Mouse (Mus musculus) stomach, embryonic 14.5 days (tissue): Measurements from ENCODE around the gene Adgrg4. TPM values are rescaled to one million over a fixed set of nuclear protein-coding genes. Genes with fewer than 3 reads are reported as not detected.

Source experiments
- ATAC-seq: fragments of 200-750 bp; cut with Nextera tagmentation; 2 replicates; pipeline ENCODE4 v1.8.0; 2017; ENCODE audit warnings: low read depth, moderate TSS enrichment; ENCODE audit not compliant: insufficient number of reproducible peaks, insufficient read depth, low FRiP score
- H3K27ac ChIP-seq: fragments of 300-500 bp; sonication (generic); 2 replicates; pipeline ENCODE4 v1.5.1; 2014; ENCODE audit warnings: mild to moderate bottlenecking, low read length, moderate library complexity, mixed read lengths
- H3K27me3 ChIP-seq: fragments of 300-500 bp; sonication (generic); 2 replicates; pipeline ENCODE4 v1.6.1; 2014; ENCODE audit warnings: low read length, control low read depth, mixed read lengths; ENCODE audit not compliant: control insufficient read depth, insufficient read depth
- H3K36me3 ChIP-seq: fragments of 300-500 bp; sonication (generic); 2 replicates; pipeline ENCODE4 v1.6.1; 2014; ENCODE audit warnings: mild to moderate bottlenecking, control low read depth, low read length, moderate library complexity, mixed read lengths; ENCODE audit not compliant: control insufficient read depth, insufficient read depth
- H3K4me1 ChIP-seq: fragments of 300-500 bp; sonication (generic); 2 replicates; pipeline ENCODE4 v1.6.1; 2014; ENCODE audit warnings: low read length, control low read depth, mixed read lengths; ENCODE audit not compliant: control insufficient read depth, insufficient read depth
- H3K4me2 ChIP-seq: fragments of 300-500 bp; sonication (generic); replicated peaks from 2 replicates; pipeline ENCODE4 v1.6.1; 2014; ENCODE audit warnings: low read depth, low read length, control low read depth
- H3K4me3 ChIP-seq: fragments of 300-500 bp; sonication (generic); 2 replicates; pipeline ENCODE4 v1.5.1; 2014; ENCODE audit warnings: low read depth, low read length, control low read depth
- H3K9ac ChIP-seq: fragments of 300-500 bp; sonication (generic); replicated peaks from 2 replicates; pipeline ENCODE4 v1.6.1; 2014; ENCODE audit warnings: low read depth, mild to moderate bottlenecking, control low read depth, low read length, moderate library complexity, mixed read lengths
- H3K9me3 ChIP-seq: fragments of 300-500 bp; sonication (generic); 2 replicates; pipeline ENCODE4 v1.6.1; 2016; ENCODE audit warnings: low read depth, low read length, control low read depth; ENCODE audit not compliant: control insufficient read depth
- WGBS: fragments of 180-500 bp; shearing (Covaris S2); extraction: QIAGEN DNeasy Blood & Tissue Kit; methylation state at CpG from one replicate; pipeline ENCODE4 v1.1.7; 2014; 5-methylcytosine and 5-hydroxymethylcytosine counted together
- polyA plus RNA-seq: library from polyadenylated mRNA; unstranded; fragments of >200 nt; fragmentation: Nextera tagmentation; extraction: Ambion mirVana; gene quantifications from 2 replicates; pipeline ENCODE4 v1.2.1, GENCODE M21; 2014

Gene Adgrg4
- polyA plus RNA-seq = not detected in 2 replicates

DNA sequence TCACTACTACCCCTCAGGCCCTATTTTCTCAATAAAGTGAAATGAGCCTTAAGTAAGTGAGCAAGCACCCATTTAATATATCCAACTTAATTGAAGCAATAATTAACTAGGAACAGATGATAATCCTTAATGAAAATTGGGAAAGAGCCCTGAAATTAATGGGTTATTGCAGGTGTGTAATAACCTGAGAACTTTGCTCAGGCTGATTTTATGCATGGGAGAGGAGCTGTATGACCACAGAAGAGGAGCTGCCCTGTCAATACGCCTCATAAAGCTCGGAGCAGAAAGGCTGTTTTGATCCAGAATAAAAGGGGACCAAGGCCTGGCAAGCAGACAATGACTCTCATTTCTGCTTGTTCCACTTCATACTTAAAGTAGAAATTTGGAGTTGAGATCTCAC, at the start of gene Adgrg4:
Gene Adgrg4 (plus strand): TSS at position 301 of the 400 bp plus-strand sequence.
- no peak within 1 kb of the TSS for H3K9ac ChIP-seq
- no peaks in the 10 kb centered on the region for H3K36me3 ChIP-seq
- H3K4me1 ChIP-seq = no peaks in the 10 kb centered on the region
- no peaks in the 10 kb centered on the region for H3K9me3 ChIP-seq
- no peak for ATAC-seq
- no peak within 1 kb of the TSS for H3K4me2 ChIP-seq
- no peak within 1 kb of the TSS for H3K27ac ChIP-seq
- no peaks in the 10 kb centered on the region for H3K27me3 ChIP-seq
- H3K4me3 ChIP-seq = no peak within 1 kb of the TSS
- 91% methylated on average over 2 of the region's 2 CpGs for WGBS

DNA sequence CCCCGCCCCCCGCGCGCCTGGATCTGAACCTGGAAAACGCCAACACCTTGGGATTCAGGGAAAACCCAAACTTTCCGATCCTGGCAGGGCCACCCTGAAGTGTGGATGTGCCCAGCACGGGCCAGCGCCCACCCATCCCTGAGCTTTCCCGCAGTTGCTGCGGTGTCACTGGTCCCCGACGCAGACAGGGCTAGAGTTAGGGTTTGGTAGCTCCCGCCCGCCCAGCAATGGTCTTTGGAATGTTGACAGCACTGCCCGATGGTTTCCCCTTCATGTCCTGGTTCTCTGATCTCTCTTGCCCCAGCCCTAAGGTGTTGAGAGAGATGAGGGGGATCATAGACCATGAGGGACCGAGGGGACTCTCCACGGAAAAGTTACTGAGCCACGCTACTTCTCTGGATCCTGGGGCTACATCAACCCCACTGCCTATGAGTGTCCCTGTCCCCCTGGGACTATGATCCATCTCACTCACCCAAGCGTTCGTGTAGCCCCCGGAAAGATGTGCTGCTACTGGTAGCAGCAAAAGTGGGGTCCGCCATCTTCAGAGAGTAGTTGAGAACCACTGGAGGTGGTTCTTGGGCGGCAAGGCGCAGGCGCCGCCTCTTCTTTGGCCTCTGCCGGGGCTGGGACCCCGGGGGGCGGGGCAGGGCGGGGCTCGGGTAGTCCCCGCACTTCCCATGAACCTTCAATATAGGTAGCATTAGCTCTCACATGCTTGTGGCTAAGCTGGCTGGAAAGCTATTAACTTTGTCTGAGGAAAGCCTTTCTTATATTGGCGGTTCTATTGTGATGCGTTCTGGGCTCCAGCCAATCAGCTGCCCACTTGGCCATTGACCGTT, 48.0 kb upstream of the Adgrg4 start, which contains the start of gene Map7d3:
Gene Map7d3 (minus strand): TSS at position 562 of the 839 bp plus-strand sequence.
- peak within 1 kb of the TSS; percentile 40 for H3K4me3 ChIP-seq
- H3K9ac ChIP-seq = no peak within 1 kb of the TSS
- no peaks in the 10 kb centered on the region for H3K4me1 ChIP-seq
- no peaks in the 10 kb centered on the region for H3K36me3 ChIP-seq
- H3K27ac ChIP-seq = no peak within 1 kb of the TSS
- peak; percentile 77; the same call in 1 of the 2 replicates for ATAC-seq
- H3K27me3 ChIP-seq = no peaks in the 10 kb centered on the region
- no peaks in the 10 kb centered on the region for H3K9me3 ChIP-seq
- 19% methylated on average over 35 of the region's 35 CpGs for WGBS
- peak within 1 kb of the TSS; percentile 60 for H3K4me2 ChIP-seq

DNA sequence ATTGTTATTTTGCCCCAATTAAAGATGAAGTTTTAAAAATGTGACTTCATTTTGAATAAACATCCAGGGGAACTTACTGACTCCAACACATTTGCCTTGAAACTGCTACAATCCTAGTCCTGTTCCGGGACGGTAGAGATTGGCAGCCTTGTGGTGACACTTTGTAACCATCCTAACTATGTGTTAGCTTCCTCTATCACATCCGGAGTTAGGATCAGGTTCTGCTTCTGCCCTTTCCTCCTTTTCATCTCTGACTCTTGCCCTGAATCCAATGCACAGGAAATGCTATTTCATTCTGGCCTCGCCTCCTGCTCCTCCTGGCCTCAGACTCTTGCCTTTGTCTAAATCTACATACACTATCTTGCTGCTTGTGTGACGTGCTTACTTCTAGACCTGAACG, 42.5 kb upstream of the Adgrg4 start:
- Histone ChIP-seq H3K9ac (no peak overlapping the region), H3K4me2 (no peak overlapping the region), H3K27me3 (no peaks in the 10 kb centered on the region), H3K4me1 (no peaks in the 10 kb centered on the region), H3K27ac (no peak overlapping the region), H3K9me3 (no peaks in the 10 kb centered on the region), H3K36me3 (no peaks in the 10 kb centered on the region), H3K4me3 (no peak overlapping the region)
- 74% methylated on average over 6 of the region's 6 CpGs for WGBS
- ATAC-seq = no peak

DNA sequence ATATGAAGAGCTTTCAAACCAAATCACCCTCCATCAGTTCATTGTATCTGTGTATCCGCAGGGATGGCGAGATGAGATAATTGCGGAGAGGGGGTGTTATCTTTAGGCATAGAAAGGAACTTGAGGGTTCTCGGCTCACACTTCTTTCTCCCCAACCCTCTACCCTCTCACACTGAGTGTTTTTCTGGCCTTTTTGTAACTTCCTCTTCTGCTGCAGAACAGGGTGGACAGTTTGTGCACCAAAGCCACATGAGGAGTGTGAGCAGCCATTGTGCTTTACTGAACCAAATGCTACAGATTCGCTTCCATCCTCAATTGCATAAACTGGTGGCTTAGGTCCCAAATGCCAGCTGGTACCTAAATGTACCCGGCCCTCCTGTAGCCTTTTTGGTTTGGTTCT, 34.1 kb upstream of the Adgrg4 start:
- H3K9ac ChIP-seq = no peak overlapping the region
- no peaks in the 10 kb centered on the region for H3K9me3 ChIP-seq
- 83% methylated on average over 6 of the region's 6 CpGs for WGBS
- no peak overlapping the region for H3K4me2 ChIP-seq
- H3K4me3 ChIP-seq = no peak overlapping the region
- H3K4me1 ChIP-seq = no peaks in the 10 kb centered on the region
- no peak overlapping the region for H3K27ac ChIP-seq
- no peak for ATAC-seq
- H3K27me3 ChIP-seq = no peaks in the 10 kb centered on the region
- H3K36me3 ChIP-seq = no peaks in the 10 kb centered on the region

DNA sequence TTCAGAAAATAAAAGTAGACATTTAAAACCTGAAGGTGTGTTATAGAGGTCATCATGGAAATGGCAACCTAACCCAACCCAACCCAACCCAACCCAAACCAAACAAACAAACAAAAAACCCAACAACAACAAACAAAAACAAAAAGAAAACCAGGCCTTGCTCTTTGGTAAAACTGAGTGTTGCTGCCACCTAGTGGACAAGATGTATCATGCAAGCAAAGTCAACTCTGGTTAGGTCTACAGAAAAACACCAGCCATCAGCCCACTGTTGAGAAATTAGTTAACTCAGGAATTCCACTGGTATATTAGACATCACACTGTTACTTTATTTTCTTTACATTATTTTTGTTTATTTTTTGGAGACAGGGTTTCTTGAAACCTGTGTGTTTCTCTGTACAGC, 30.6 kb upstream of the Adgrg4 start:
- Histone ChIP-seq H3K27ac (no peak overlapping the region), H3K36me3 (no peaks in the 10 kb centered on the region), H3K9me3 (no peaks in the 10 kb centered on the region), H3K4me1 (no peaks in the 10 kb centered on the region), H3K9ac (no peak overlapping the region), H3K4me2 (no peak overlapping the region), H3K27me3 (no peaks in the 10 kb centered on the region), H3K4me3 (no peak overlapping the region)
- no peak for ATAC-seq

DNA sequence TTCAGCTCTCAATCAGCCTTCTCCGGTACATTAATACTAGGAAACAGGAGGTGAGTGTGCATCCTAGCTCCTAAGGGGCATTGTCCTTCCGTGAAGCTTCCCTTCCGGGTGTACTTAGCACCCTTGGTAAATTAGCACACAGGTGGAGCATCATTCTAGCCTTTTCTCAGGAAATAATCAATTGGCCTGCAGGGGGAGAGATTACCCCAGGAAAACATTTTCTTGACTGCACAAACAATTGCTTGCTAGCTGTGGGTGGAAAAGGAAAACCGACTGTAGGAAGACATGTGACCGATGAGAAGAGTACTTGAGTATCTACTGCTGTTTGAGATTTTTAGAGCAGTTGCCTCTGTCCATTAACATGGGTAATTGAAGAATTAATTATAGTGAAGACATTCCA, 28.7 kb upstream of the Adgrg4 start:
- no peak overlapping the region for H3K27ac ChIP-seq
- no peak for ATAC-seq
- no peaks in the 10 kb centered on the region for H3K36me3 ChIP-seq
- no peak overlapping the region for H3K9ac ChIP-seq
- H3K4me3 ChIP-seq = no peak overlapping the region
- no peak overlapping the region for H3K4me2 ChIP-seq
- no peaks in the 10 kb centered on the region for H3K27me3 ChIP-seq
- H3K9me3 ChIP-seq = no peaks in the 10 kb centered on the region
- 71% methylated on average over 5 of the region's 5 CpGs for WGBS
- H3K4me1 ChIP-seq = no peaks in the 10 kb centered on the region

DNA sequence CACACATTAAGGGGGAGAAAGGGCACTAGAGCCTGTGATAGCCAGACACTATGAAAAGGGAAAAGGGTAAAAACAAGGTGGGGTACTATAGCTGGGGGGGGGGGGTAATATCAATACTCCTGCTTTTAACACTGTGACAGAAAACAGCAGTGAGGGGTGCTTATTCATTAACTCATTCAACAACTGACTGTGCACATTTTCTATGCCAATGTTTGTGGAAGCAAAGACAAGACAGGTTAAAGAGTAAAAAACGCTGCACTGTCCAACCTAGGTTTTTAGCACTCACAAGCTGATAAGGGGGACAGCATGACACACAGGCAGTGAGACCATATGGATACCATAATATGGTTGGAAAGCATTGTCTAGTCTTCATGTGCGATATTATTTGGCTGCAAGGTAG, 142.9 kb downstream of the Adgrg4 start:
- Histone ChIP-seq H3K9ac (no peak overlapping the region), H3K9me3 (no peaks in the 10 kb centered on the region), H3K4me1 (no peaks in the 10 kb centered on the region), H3K27me3 (no peaks in the 10 kb centered on the region), H3K27ac (no peak overlapping the region), H3K36me3 (no peaks in the 10 kb centered on the region), H3K4me2 (no peak overlapping the region), H3K4me3 (no peak overlapping the region)
- 64% methylated on average over 2 of the region's 2 CpGs for WGBS
- no peak for ATAC-seq

DNA sequence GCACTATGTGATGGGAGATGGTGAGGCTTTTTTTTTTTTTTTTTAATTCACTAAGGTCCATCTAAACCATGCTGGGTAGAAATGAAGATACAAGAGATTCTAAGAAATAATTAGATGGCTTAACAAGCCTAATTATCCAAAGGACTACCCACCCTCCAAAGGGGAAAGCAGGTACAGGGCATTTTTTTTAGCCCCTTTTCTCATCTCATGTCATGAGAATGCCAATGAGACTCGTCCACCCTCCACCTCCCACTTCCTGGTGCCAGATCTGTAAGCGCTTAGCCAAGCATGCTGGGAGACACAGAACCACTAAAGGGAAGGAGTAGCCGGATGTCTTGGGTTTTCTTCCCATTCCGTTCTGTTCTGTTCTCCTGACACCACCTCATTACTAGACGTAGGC, 172.8 kb downstream of the Adgrg4 start, which contains the start of gene Brs3:
Gene Brs3 (plus strand): TSS at position 301 of the 400 bp plus-strand sequence.
- H3K4me2 ChIP-seq = no peak within 1 kb of the TSS
- no peaks in the 10 kb centered on the region for H3K4me1 ChIP-seq
- H3K27ac ChIP-seq = no peak within 1 kb of the TSS
- H3K27me3 ChIP-seq = no peaks in the 10 kb centered on the region
- no peak within 1 kb of the TSS for H3K4me3 ChIP-seq
- no peak for ATAC-seq
- no peaks in the 10 kb centered on the region for H3K36me3 ChIP-seq
- H3K9ac ChIP-seq = no peak within 1 kb of the TSS
- WGBS = 84% methylated on average over 5 of the region's 5 CpGs
- no peaks in the 10 kb centered on the region for H3K9me3 ChIP-seq
